Mouse (Mus musculus): ENCODE data around the gene Tnrc6c. TPM values are rescaled to one million over a fixed set of nuclear protein-coding genes. Genes with fewer than 3 reads are reported as not detected.

The Tnrc6c gene
- total RNA-seq, 2 experiments from 2014 or later = 53.4 to 55.2 TPM

DNA sequence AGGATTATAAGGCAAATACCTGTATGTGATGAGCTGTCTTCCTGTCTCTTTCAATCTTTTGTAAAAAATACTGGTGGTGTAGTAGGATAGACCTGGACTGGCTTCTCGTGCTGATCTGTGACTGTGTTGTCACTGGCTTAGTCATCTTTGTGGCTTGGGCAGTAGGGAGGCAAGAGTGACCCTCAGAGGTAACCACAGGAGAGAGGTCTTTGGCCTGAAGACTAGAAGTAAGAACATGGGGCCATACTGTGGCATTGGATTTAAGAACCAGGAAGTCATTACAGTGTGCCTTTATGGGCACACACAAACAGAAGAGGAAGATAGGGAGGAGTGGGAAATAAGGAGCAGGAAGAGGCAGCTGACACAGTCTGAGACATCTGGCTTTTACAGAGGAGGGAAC is 58.0 kb downstream of the Tnrc6c start:
- no peak for DNase-seq (ENCODE audit: low spot score in 2 of 2)
- intact Hi-C loops (cut with DNase I) = no loop called here

DNA sequence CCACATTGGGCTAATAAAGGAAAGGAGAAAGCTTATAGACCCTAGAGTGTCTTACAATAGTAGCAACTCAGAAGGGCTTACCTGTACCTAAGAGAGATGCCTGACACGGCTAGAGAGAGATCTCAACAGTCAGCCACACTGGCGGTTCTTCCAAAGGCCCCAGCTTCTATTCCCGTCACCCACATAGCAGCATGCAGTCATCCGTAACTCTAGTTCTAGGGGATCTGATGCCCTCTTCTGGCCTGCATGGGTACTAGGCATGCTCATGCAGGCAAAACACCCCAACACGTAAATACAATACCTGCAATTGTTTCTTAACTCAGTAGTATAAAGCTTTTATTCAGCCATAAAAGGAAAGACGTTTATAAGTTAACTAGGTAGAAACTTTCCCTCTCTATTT is 59.3 kb downstream of the Tnrc6c start:
- intact Hi-C loops (cut with DNase I) = no loop called here
- DNase-seq (ENCODE audit: low spot score in 2 of 2) = no peak

DNA sequence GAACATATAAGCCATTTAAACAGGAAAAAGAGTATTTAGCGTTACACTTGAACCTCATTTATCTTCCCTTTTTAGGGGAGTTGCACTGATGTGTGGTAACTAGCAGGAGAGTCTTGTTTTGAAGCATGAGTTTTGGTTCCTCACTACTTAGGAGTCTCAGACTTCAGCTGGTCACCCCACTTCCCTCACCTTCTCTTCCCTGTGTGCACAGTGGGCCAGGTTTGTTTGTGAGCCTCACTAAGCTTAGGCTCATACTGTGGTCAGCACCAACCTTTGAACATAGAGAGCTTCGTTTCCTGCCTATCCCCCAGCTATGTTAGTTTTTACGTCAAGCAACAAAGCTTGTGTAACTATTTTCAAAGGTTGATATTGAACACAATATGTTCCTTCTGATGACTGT is 64.7 kb downstream of the Tnrc6c start:
- DNase-seq (ENCODE audit: low spot score in 2 of 2) = no peak
- intact Hi-C loops (cut with DNase I) = no loop called here

DNA sequence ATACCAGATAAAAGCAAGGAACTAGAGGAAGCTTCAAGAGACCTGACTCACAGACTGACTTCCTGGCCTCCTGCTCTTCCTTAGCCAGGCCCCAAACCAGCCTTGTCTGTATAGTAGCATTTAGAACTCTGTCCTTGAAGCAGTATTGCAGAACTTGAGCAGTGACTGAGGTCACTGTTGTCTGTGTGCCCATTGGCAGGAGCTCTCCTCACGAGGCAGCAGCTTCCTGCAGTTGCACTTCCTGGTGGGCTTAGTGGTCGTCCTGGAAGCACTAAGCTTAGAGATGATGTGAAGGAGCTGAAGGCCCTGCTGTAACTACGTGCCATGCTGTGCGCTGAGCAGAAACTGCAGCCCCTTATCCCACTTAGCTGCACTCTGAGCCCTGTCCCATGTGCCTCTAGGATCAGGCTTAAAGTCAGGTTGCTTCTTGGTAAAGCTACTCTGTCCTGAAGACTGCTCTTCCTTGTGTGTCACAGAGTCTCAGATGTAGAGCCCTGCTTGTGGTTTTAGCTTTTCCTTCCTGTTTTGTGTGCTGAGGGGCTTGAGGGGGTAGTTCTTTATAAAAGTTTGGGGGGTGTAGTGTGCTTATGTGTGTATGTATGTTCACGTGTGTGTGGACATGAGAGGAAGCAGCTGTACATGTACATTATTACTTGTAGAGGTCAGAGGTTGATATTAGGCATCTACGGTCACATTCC is 70.7 kb downstream of the Tnrc6c start:
- no peak for DNase-seq (ENCODE audit: low spot score in 2 of 2)
- intact Hi-C loops (cut with DNase I) = no loop called here

DNA sequence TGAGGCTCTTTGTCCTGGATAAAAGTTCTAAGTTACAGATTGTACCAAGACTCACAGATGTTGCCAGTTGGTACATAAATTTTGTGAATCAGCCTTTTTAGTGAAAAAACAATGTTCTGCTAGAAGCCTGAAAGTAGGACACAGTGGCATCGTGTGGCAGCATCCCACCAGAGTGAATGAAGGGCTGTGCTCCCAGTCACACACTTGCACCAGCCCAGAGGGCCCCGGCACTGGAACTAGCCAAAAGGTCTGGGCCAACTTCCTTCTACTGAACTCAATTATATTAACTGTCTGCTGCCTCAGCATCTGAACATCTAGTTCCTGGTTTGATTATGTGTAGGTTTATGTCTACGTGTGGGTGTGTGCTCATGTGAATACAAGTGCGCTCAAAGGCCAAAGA is 72.9 kb downstream of the Tnrc6c start:
- intact Hi-C loops (cut with DNase I) = no loop called here
- no peak for DNase-seq (ENCODE audit: low spot score in 2 of 2)

DNA sequence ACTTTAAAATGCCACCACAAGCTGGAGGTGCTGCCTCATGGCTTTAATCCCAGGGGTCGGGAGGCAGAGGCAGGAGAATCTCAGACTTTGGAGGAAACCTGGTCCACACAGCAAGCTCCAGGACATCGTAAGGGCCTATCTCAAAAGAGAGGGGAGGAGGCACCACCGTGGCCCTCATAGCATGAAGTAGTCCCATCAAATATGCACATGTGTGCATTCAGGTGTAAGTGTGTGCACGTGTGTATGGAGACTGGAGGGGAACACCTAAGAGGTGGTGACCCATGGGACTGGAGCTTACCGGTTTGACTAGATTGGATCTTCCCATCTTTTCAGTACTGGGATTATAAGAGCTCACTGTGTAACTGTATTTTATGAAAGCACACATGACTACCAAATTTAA is 74.2 kb downstream of the Tnrc6c start:
- intact Hi-C loops (cut with DNase I) = no loop called here
- DNase-seq (ENCODE audit: low spot score in 2 of 2) = no peak

DNA sequence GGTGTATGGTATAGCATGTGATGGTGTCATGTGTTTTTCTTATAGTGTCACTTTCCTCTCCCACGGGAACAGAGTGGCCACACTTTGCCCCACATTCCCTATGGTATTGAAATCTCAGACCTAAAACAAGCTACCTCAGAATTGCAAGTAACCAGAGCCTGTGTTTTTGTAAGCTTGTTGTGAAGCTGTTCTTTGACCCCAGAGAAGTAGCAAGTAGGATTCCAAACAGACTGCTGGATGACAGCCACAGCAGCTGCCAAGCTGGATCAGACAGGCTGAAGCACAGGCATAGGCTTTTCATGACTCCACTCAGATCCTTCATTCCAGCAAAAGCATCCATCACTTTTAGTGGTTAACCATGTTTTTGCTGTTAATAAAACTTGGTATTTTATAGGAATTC is 74.8 kb downstream of the Tnrc6c start:
- intact Hi-C loops (cut with DNase I) = no loop called here
- no peak for DNase-seq (ENCODE audit: low spot score in 2 of 2)

DNA sequence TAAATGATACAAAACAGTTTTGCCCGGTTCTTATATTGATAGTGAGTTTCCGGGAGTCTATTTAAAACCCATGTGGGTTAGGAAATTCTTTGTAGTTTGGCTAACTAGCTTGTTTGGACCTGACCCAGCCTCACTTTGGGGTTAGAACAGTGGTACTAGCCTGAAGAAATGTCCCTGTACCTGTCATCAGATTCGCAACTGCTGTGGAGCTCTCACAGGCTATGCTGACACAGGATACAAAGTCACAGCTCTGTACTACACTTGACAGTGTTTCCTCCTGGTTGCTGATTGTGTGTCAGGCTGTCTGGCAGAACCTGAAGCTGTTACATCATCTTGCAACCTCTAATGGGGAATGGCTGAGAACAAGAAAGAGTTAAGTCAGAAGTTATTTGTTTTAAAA is 75.3 kb downstream of the Tnrc6c start:
- no peak for DNase-seq (ENCODE audit: low spot score in 2 of 2)

DNA sequence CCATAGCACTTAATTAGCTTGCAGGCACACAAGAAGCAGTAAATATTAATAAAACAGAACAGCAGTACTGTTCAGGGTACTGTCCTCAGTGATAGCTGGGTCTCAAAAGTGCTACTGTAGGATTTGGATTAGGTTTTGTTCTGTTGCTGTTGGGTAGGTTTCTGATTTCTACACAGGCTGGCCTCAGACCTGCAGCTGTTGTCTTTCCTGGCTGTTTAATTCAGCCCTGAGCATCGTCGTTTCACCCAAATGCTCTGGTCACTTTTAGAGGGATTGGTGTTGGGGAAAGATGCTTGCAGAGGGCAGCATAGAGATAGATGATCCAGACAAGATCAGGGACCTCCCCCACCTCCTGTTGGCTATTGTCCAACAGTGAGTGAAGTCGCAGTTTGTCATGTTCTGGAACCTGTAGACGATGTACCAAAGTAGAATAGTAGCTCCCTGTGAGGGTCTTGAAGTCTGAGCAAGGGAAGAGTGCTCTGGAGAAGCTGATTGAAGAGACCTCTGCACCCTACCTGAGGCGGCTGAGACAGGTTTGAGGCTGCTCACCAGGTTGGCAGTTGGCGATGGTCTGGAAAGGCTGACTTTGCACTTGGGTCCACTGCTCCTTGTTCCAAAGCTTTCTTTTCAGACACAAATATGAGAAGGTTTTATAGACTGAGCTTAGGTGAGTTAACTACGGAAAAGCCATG is 75.9 kb downstream of the Tnrc6c start:
- intact Hi-C loops (cut with DNase I) = no loop called here
- DNase-seq (ENCODE audit: low spot score in 2 of 2) = no peak

More for the DNA sequence above, 75.3 kb downstream of the Tnrc6c start:
- intact Hi-C loops (cut with DNase I) = no loop called here

DNA sequence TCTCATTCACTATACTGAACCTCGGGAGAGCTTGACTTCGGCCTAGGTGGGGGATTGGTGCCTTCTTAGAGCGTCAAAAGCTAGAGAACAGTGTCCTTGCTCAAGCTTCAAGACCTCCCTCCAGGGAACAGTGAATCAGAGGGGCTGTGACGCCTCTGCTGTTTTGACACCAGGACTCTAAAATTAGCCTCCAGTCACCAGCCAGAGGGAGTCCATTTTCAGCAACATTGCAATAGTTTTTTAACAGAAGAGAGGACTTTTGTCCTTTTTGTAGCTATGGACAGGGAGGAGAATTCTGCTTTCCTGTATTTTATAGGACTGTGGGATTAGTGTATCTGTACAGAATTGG is 76.4 kb downstream of the Tnrc6c start:
- intact Hi-C loops (cut with DNase I) = no loop called here
- peak in 1 of 2 experiments; percentile 69 for DNase-seq (ENCODE audit: low spot score in 2 of 2)

DNA sequence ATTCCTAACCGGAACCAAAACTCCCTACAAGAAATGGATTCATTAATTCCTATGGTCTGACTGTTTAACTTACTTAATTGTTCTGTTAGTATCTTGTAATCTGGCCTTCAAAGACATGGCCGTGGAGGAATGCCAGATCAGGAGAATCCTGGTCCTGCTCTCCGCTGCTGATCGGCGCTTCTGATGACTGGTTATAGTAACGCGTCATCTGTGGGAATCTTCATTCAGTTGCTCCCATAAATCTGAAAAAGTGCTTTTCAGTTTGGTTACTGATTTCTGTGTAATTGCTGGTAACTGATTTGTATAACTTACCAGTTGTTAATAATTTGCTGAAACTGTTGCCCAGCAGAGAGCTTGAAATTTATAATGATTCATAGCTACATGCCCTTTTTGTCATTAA is 77.4 kb downstream of the Tnrc6c start:
- intact Hi-C loops (cut with DNase I) = no loop called here
- DNase-seq (ENCODE audit: low spot score in 2 of 2) = no peak

DNA sequence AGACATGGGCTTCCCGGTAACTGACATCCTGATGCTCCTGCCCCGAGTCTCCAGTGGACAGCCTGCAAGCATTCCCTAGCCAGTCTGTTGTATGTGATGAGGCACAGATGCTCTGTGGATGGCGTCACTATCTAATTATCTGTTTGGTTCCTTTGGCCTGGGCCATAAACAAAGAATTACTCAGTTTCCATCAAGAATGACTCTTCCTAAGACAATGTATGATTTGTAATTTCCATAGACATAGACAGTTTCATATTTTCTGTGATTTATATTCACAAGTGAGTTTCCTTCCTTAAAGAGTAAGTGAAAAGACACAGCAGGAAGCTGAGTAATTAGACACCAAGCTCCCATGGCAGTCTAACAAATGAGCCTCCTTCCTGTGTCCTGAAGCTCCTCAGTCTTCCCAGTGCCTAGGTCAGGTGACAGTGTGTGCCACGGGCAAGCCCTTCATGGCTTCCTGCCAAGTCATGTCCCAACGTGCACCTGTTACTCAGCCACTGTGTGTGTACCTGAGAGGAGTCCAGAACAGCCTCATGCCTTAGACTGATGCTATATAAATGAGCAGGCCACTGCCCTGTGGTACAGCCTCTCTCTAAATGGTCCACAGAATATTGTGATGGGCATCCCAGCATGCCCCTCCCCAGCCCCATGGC is 82.1 kb downstream of the Tnrc6c start:
- intact Hi-C loops (cut with DNase I) = no loop called here
- no peak for DNase-seq (ENCODE audit: low spot score in 2 of 2)

DNA sequence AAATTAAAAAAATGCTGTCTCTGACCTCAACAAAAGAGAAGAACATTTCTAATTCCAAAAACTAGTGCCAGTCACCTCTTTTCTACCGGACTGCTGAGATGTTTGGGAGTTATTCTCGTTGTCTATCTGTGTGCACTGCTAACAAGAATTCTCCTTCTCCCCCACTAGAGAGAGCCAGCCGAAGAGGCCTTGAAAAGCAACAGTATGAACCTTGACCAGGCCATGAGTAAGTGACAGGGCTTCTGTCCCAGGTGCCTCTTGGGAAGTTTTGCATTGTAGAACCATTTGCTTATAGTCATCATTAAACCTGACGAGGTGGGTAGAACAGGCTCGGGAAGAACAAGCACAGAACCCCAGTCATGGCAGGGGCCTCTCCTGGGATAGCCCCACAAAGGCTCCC is 84.0 kb downstream of the Tnrc6c start:
- DNase-seq (ENCODE audit: low spot score in 2 of 2) = no peak
- intact Hi-C loops (cut with DNase I) = no loop called here

DNA sequence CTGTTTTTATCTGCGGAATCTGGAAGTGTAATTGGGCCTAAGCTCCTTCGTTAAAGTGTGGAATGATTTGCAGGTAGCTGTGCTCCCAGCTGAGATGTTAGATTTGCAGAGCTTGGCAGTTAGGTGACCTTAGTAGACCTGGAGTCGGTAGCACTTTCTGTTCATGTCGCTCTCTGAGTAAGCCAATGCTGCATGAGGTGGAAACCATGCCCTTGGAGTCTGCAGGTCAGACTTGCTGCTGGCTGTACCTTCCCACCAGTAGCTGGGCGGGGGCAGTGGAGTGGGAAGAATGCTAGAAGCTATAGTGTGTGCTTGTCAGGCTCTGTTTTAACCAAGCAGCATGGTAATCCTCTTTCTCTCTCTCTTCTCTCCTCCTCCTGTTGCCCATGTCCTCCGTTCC is 87.0 kb downstream of the Tnrc6c start:
- intact Hi-C loops (cut with DNase I) = no loop called here
- DNase-seq (ENCODE audit: low spot score in 2 of 2) = no peak

DNA sequence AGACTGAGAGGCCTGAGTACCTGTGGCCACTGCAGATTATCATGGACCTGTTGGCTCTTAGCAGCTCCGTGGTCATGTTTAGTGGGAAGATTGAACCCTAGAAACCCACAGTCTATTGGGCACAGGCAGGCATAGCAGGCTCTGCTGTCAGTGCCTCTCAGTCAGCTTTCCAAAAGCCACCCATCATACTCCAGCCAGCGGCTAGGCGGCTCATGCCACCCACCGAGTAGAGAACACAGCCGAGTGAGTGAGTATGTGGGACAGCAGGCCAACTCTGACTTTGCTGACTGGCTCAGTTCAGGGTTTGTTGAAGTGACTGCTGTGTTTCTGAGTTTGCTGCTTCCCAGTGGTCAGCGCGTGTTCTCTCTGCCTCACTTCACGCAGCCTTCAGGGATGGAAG is 88.2 kb downstream of the Tnrc6c start:
- peak in 1 of 2 experiments; percentile 66 for DNase-seq (ENCODE audit: low spot score in 2 of 2)
- intact Hi-C loops (cut with DNase I) = no loop called here

DNA sequence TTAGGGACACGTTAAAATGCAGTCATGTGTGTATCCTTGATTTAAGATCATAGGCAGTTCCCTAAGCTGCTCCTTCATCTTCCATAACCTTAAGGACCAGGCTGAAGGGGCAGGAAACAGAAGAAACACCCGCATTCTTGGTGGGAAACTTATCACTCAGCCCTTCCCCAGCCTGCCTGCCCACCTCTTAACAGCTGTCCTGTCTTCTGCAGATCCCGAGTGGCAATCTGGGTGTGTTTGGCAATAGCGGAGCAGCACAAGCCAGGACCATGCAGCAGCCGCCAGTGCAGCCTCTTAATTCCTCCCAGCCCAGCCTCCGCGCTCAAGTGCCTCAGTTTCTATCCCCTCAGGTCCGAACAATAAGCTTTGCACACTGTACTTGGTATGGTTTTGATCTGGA is 88.6 kb downstream of the Tnrc6c start:
- intact Hi-C loops (cut with DNase I) = no loop called here
- DNase-seq (ENCODE audit: low spot score in 2 of 2) = no peak

DNA sequence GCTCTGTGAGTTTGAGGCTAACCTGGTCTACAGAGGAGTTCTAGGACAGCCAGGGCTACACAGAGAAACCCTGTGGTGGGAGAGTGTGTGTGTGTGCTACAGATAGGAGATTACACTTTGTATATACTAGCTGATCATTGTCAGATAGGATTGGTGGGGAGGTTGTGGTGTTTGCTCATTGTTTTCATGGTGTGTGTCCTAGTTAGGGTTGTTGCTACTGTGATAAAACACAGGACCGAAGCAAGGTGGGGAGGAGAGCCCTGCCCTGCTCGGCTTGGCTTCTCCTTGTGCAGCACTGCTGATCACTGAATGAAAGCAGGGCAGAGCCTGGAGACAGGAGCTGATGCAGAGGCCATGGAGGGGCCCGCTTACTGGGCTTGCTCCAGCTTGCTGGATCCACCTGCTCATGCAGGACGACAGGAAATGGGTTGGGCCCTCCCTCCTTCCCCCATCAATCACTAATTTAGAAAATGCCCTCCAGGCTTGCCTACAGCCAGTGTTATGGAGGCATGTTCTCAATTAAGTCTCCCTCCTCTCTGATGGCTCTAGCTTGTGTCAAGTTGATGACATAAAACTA is 89.5 kb downstream of the Tnrc6c start:
- no peak for DNase-seq (ENCODE audit: low spot score in 2 of 2)
- intact Hi-C loops (cut with DNase I) = no loop called here

DNA sequence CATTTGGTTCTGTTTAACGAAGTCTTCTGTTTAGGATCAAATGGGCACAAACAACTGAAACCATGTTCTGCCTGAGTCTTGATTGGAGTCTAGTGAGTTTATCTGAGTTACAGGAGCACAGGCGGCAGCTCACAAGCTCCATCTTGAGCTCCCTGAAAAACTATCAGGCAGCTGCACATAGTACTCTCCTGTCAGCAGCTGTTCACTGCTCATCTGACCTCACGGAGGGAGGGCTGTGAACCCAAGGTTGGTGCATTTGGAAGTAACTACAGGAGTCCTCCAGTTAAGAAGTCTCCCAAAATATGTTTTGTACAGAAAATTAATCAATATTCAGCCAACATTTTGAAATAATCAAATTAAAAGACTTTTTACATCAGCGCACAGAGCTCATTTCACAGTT is 94.5 kb downstream of the Tnrc6c start:
- intact Hi-C loops (cut with DNase I) = no loop called here
- no peak for DNase-seq (ENCODE audit: low spot score in 2 of 2)

DNA sequence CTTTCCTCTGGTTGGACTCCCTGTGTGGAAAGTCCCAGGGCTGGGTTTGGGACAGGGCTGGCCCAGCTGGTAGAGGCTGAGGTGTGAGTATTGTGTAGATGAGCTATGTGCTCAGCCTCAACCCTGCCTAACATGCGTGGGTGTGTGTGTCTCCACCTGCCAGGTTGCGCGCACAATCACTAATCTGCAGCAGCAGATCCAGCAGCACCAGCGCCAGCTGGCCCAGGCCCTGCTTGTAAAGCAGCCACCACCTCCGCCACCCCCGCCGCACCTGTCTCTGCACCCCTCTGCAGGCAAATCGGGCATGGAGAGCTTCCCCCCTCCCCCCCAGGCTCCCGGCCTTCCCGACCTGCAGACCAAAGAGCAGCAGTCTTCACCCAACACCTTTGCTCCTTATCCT is 95.3 kb downstream of the Tnrc6c start:
- DNase-seq (ENCODE audit: low spot score in 2 of 2) = peak; percentile 63 to 86
- intact Hi-C loops (cut with DNase I) = no loop called here

DNA sequence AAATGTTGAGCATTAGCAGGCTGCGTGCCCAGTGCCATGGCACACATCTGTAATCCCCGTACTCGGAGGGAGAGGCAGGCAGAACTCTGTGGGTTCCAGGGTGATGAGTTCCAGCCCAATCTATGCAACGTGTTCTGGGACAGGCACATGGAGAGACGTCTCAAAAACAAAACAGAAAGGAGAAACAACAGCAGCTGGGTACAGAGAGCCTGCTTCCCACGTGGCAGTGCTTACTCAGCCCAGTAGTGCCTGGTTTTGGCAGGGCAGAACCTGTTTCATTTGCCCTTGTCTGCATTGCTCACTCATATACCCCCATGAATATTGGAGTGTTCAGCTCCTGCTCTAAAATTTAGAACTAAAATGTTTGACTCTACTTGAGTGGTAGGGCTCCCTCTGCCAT is 97.5 kb downstream of the Tnrc6c start:
- DNase-seq (ENCODE audit: low spot score in 2 of 2) = no peak
- intact Hi-C loops (cut with DNase I) = no loop called here

DNA sequence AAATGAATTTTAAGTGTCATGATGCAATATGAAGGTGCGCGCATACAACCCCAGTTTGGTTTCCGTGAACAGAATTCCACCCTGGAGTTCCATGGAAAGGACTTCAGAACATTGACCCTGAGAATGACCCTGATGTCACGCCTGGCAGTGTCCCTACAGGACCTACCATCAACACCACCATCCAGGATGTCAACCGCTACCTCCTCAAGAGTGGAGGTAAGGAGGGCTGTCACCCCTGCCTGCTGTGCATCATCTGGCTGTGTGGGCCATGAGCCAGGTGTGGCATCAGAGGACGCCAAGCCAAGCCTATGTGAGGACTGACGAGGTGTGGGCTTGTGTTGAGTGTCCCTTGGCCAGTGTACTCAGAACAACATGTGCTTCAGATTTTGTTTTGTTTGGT is 101.8 kb downstream of the Tnrc6c start:
- no peak for DNase-seq (ENCODE audit: low spot score in 2 of 2)
- intact Hi-C loops (cut with DNase I) = no loop called here

Measured in left cerebral cortex, postnatal 25 days (tissue).